Mouse (Mus musculus) myocyte (in vitro differentiated cells): ENCODE measurements around the gene Ppa1. TPM values are rescaled to one million over a fixed set of nuclear protein-coding genes. Genes with fewer than 3 reads are reported as not detected.
A peak's percentile ranks its signal among the peaks of the same experiment; 100 is the strongest.

Source experiments
- H3K27me3 ChIP-seq: one replicate; pipeline ENCODE4 v1.6.1; 2011; ENCODE audit not compliant: control insufficient read depth, insufficient read depth, insufficient read length
- H3K36me3 ChIP-seq: one replicate; pipeline ENCODE4 v1.6.1; 2011; ENCODE audit not compliant: control insufficient read depth, insufficient read depth
- H3K4me2 ChIP-seq: one replicate; pipeline ENCODE4 v1.6.1; 2011; ENCODE audit warnings: low read depth, control low read depth
- H3K4me3 ChIP-seq: one replicate; pipeline ENCODE4 v1.5.1; 2011; ENCODE audit warnings: mild to moderate bottlenecking, control low read depth, moderate library complexity
- H3K79me2 ChIP-seq: one replicate; pipeline ENCODE4 v1.6.1; 2011; ENCODE audit not compliant: control insufficient read depth, insufficient read depth
- H3ac ChIP-seq: one replicate; pipeline ENCODE4 v1.6.1; 2011; ENCODE audit not compliant: control insufficient read depth, insufficient read length
- CEBPB ChIP-seq: IDR thresholded peaks from 2 replicates; pipeline ENCODE4 v1.6.1; 2011; ENCODE audit warnings: mild to moderate bottlenecking, moderate library complexity; ENCODE audit not compliant: poor library complexity, insufficient read depth, severe bottlenecking
- E2F4 ChIP-seq: IDR thresholded peaks from one replicate; pipeline ENCODE4 v1.6.1; 2011; ENCODE audit warnings: mild to moderate bottlenecking, control low read depth, moderate library complexity; ENCODE audit not compliant: insufficient read depth
- MAX ChIP-seq: IDR thresholded peaks from one replicate; pipeline ENCODE4 v1.6.1; 2011; ENCODE audit warnings: low read depth, mild to moderate bottlenecking, control low read depth
- MYOD1 ChIP-seq, 3 experiments: IDR thresholded peaks; one replicate each; pipeline ENCODE4 v1.6.1; 2011; ENCODE audit warnings: control low read depth in 2 of 3, low read depth in 2 of 3, mild to moderate bottlenecking in 2 of 3, moderate library complexity in 1 of 3; ENCODE audit not compliant: insufficient read length in 2 of 3, control insufficient read depth in 1 of 3
- MYOG ChIP-seq, 3 experiments: IDR thresholded peaks; one replicate each; pipeline ENCODE4 v1.6.1; 2011; ENCODE audit warnings: control low read depth in 2 of 3, low read depth in 2 of 3, mild to moderate bottlenecking in 2 of 3; ENCODE audit not compliant: insufficient read length in 2 of 3, control insufficient read depth in 1 of 3, insufficient read depth in 1 of 3
- POLR2A ChIP-seq: IDR thresholded peaks from one replicate; pipeline ENCODE4 v1.6.1; 2011; ENCODE audit warnings: low read depth, mild to moderate bottlenecking, control low read depth, moderate library complexity; ENCODE audit not compliant: insufficient read length
- POLR2AphosphoS2 ChIP-seq: IDR thresholded peaks from one replicate; pipeline ENCODE4 v1.6.1; 2011; ENCODE audit warnings: low read depth, control low read depth; ENCODE audit not compliant: insufficient read length
- REST ChIP-seq: IDR thresholded peaks from one replicate; pipeline ENCODE4 v1.6.1; 2011; ENCODE audit warnings: mild to moderate bottlenecking, control low read depth, moderate library complexity; ENCODE audit not compliant: insufficient read depth, insufficient read length
- SRF ChIP-seq: IDR thresholded peaks from one replicate; pipeline ENCODE4 v1.6.1; 2011; ENCODE audit warnings: low read depth; ENCODE audit not compliant: control insufficient read depth, insufficient read length
- TCF12 ChIP-seq: IDR thresholded peaks from one replicate; pipeline ENCODE4 v1.6.1; 2011; ENCODE audit warnings: mild to moderate bottlenecking, control low read depth; ENCODE audit not compliant: poor library complexity, insufficient read depth, severe bottlenecking
- TCF3 ChIP-seq: IDR thresholded peaks from one replicate; pipeline ENCODE4 v1.6.1; 2011; ENCODE audit warnings: low read depth, control low read depth; ENCODE audit not compliant: insufficient read length
- USF1 ChIP-seq: IDR thresholded peaks from one replicate; pipeline ENCODE4 v1.6.1; 2011; ENCODE audit warnings: low read depth, mild to moderate bottlenecking, control low read depth, moderate library complexity
- polyA plus RNA-seq: library from polyadenylated mRNA; unstranded; fragments of >200 nt; fragmentation: generic; extraction: Trizol; gene quantifications from one replicate; pipeline ENCODE4 v1.2.1, GENCODE M21; 2012; ENCODE audit warnings: missing spikeins

The Ppa1 gene
- polyA plus RNA-seq, 1 experiment, result 93.2 TPM

GRCm38 (mm10) chr10:61694870-61695670, 46.7 kb downstream of the Ppa1 start, which contains the start of gene Tysnd1:
TSS of gene Tysnd1 (plus strand) at chr10:61695514.
- H3K4me3 ChIP-seq, result peak within 1 kb of the TSS; percentile 33
- peak within 1 kb of the TSS; percentile 51 for H3ac ChIP-seq
- peaks cover 4% of the 10 kb centered on the region for H3K27me3 ChIP-seq
- peaks cover 22% of the 10 kb centered on the region for H3K36me3 ChIP-seq
- H3K4me2 ChIP-seq, result peak within 1 kb of the TSS; percentile 66
- H3K79me2 ChIP-seq, result no peaks in the 10 kb centered on the region
- TF ChIP-seq MYOD1 (IDR thresholded peaks at IDR 0.05; ENCODE audit: control insufficient read depth in 1 of 3, insufficient read length in 2 of 3, low read depth in 2 of 3) (no peak), E2F4 (no peak), MYOG (IDR thresholded peaks at IDR 0.05; ENCODE audit: control insufficient read depth in 1 of 3, insufficient read depth in 1 of 3, insufficient read length in 2 of 3, low read depth in 2 of 3) (no peak), POLR2A (peak; percentile 48), USF1 (no peak), REST (no peak), MAX (no peak), CEBPB (no peak), TCF3 (no peak), SRF (peak; percentile 84), TCF12 (no peak), POLR2AphosphoS2 (no peak)

DNA sequence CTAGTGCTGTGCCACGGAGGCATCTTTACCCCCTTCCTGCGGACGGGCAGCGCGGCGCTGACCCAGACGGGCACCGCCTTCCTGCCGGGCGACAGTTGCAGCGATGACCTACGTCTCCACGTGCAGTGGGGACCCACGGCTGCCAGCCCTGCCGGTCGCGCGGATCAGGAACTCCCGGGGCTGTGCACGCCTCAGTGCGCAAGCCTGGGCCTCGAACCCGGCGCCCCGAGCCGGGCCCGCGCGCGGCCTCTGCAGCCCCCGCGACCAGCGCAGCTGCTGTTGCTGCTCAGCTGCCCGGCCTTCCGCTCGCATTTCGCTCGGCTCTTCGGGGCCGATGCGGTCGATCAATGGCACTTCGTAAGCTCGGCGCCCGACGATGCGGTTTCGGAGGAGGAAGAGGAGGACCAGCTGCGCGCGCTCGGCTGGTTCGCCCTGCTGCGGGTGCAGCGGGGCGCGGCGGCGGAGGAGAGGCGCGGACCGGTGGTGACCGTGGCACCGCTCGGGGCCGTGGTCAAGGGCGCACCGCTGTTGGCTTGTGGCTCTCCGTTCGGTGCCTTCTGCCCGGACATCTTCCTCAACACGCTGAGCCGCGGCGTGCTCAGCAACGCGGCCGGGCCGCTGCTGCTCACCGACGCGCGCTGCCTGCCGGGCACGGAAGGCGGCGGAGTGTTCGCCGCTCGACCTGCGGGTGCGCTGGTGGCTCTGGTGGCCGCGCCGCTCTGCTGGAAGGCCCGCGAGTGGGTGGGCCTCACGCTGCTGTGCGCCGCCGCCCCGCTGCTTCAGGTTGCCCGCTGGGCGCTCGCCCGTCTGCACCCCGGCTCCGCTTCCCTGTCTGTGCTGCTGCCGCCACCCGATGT, 47.6 kb downstream of the Ppa1 start:
- Histone ChIP-seq H3K36me3 (peaks cover 15% of the 10 kb centered on the region), H3K4me2 (peak overlapping the region; percentile 61), H3K27me3 (peaks cover 4% of the 10 kb centered on the region), H3ac (peak overlapping the region; percentile 51), H3K4me3 (peak overlapping the region; percentile 33), H3K79me2 (no peaks in the 10 kb centered on the region)
- no peak for TF ChIP-seq TCF12
- TF ChIP-seq CEBPB, result no peak
- peak in 1 of 3 experiments; percentile 46 for TF ChIP-seq MYOD1 (IDR thresholded peaks at IDR 0.05; ENCODE audit: control insufficient read depth in 1 of 3, insufficient read length in 2 of 3, low read depth in 2 of 3)
- TF ChIP-seq TCF3, result no peak
- TF ChIP-seq MAX, result no peak
- no peak for TF ChIP-seq SRF
- no peak for TF ChIP-seq POLR2AphosphoS2
- TF ChIP-seq E2F4, result no peak
- peak; percentile 24 for TF ChIP-seq POLR2A
- TF ChIP-seq MYOG (IDR thresholded peaks at IDR 0.05; ENCODE audit: control insufficient read depth in 1 of 3, insufficient read depth in 1 of 3, insufficient read length in 2 of 3, low read depth in 2 of 3), result no peak
- TF ChIP-seq REST, result no peak
- TF ChIP-seq USF1, result no peak

DNA sequence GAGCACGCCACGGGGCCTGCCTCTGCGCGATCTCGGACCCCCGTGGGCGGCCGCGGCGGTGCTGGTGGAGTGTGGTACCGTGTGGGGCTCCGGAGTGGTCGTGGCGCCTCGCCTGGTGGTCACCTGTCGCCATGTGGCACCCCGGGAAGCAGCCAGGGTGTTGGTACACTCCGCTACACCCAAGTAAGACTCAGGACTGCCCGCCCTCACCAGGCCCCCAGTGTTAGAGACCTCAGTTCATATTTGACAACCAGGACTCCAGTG, 48.1 kb downstream of the Ppa1 start:
- Histone ChIP-seq H3ac (peak overlapping the region; percentile 51), H3K36me3 (peaks cover 10% of the 10 kb centered on the region), H3K4me3 (peak overlapping the region; percentile 33), H3K4me2 (peak overlapping the region; percentile 61), H3K27me3 (peaks cover 4% of the 10 kb centered on the region), H3K79me2 (no peaks in the 10 kb centered on the region)
- TF ChIP-seq REST (no peak), TCF12 (no peak), MYOD1 (IDR thresholded peaks at IDR 0.05; ENCODE audit: control insufficient read depth in 1 of 3, insufficient read length in 2 of 3, low read depth in 2 of 3) (no peak)

- H3K4me3 ChIP-seq, result peak overlapping the region; percentile 33
- TF ChIP-seq MYOD1 (IDR thresholded peaks at IDR 0.05; ENCODE audit: control insufficient read depth in 1 of 3, insufficient read length in 2 of 3, low read depth in 2 of 3) (no peak), POLR2AphosphoS2 (no peak), MYOG (IDR thresholded peaks at IDR 0.05; ENCODE audit: control insufficient read depth in 1 of 3, insufficient read depth in 1 of 3, insufficient read length in 2 of 3, low read depth in 2 of 3) (no peak), USF1 (no peak), TCF12 (no peak), SRF (no peak), POLR2A (no peak)
Observed at GRCm38 (mm10) chr10:61697028-61697427, 48.7 kb downstream of the Ppa1 start.

More at GRCm38 (mm10) chr10:61697028-61697427, 48.7 kb downstream of the Ppa1 start:
- H3K27me3 ChIP-seq, result peaks cover 4% of the 10 kb centered on the region
- peaks cover 4% of the 10 kb centered on the region for H3K36me3 ChIP-seq
- H3K4me2 ChIP-seq, result peak overlapping the region; percentile 61
- H3ac ChIP-seq, result no peak overlapping the region
- H3K79me2 ChIP-seq, result no peaks in the 10 kb centered on the region
